Comparison of ENCODE assay signal across 26 mouse cellular contexts in genomic region chr1:90694761-90695160, GRCm38 (mm10).
A peak's percentile ranks its signal among the peaks of the same experiment; 100 is the strongest.
DNase-seq lines count a peak whose midpoint lies in the region; ATAC-seq and TF ChIP-seq lines count a peak whose summit lies in the region.
"Had no signal": no experiment of that assay in that cellular context is flagged by ENCODE, and none has a peak within 500 bp of the region (broad histone marks: within the 10 kb centered on the region; RNA-seq: fewer than 3 reads in every experiment).

No protein-coding gene starts in this region.

- no peak for TF ChIP-seq POLR2A in thymus, adult 2 months (IDR thresholded peaks at IDR 0.05; ENCODE audit: control insufficient read depth, extremely low read depth, insufficient read depth, low read length, poor library complexity)

- H3K9ac ChIP-seq in hindbrain, embryonic 12.5 days: no peak overlapping the region
- H3K9ac ChIP-seq: forebrain, embryonic 13.5 days; heart, embryonic 12.5 days; heart, embryonic 15.5 days; hindbrain, embryonic 14.5 days had no signal

- DNase-seq in heart, adult 11 months: peak; percentile 82
- no peak for DNase-seq in heart, adult 9 months (ENCODE audit: low spot score in 2 of 2)
- DNase-seq in thymus, adult 2 months: no peak
- DNase-seq in thymus, postnatal 0 days (ENCODE audit: low spot score): no peak
- no peak for DNase-seq in limb, embryonic 10.5 days (ENCODE audit: low spot score)
- peak; percentile 54 for DNase-seq in thymus, postnatal 4 days
- DNase-seq: adrenal gland, postnatal 10 days; adrenal gland, postnatal 36 days; B cell, adult 2 months; cerebellum, adult 18-20 months; cerebellum, adult 9-10 months; cerebellum, postnatal 14 days; heart, postnatal 36 days had no signal

- H3K27ac ChIP-seq in thymus, adult 2 months (ENCODE audit: control insufficient read depth, insufficient read depth, low read length): peak overlapping the region; percentile 98
- peak overlapping the region; percentile 30; the same call in 1 of the 2 replicates for H3K27ac ChIP-seq in limb, embryonic 10.5 days
- no peak overlapping the region for H3K27ac ChIP-seq in hindbrain, embryonic 12.5 days
- H3K27ac ChIP-seq: forebrain, embryonic 10.5 days; forebrain, embryonic 13.5 days; heart, embryonic 15.5 days; hindbrain, embryonic 10.5 days; hindbrain, embryonic 14.5 days; hindbrain, postnatal 0 days had no signal

- no peak overlapping the region for H3K4me2 ChIP-seq in hindbrain, embryonic 12.5 days (replicated peaks)
- H3K4me2 ChIP-seq: forebrain, embryonic 13.5 days; heart, embryonic 12.5 days; heart, embryonic 15.5 days; hindbrain, embryonic 14.5 days had no signal

- no peak for TF ChIP-seq CTCF in thymus, adult 2 months (IDR thresholded peaks at IDR 0.05; ENCODE audit: borderline replicate concordance, control insufficient read depth, extremely low read depth, insufficient read depth, low read length, poor library complexity)

- H3K9me3 ChIP-seq in limb, embryonic 10.5 days (replicated peaks): no peaks in the 10 kb centered on the region
- H3K9me3 ChIP-seq in hindbrain, embryonic 12.5 days (replicated peaks): no peaks in the 10 kb centered on the region
- H3K9me3 ChIP-seq: forebrain, embryonic 10.5 days; forebrain, embryonic 13.5 days; heart, embryonic 12.5 days; heart, embryonic 15.5 days; hindbrain, embryonic 10.5 days had no signal

- no peaks in the 10 kb centered on the region for H3K36me3 ChIP-seq in thymus, adult 2 months (ENCODE audit: control insufficient read depth, insufficient read depth, low read length)
- H3K36me3 ChIP-seq in limb, embryonic 10.5 days: no peaks in the 10 kb centered on the region
- H3K36me3 ChIP-seq in hindbrain, embryonic 12.5 days: no peaks in the 10 kb centered on the region
- H3K36me3 ChIP-seq: forebrain, embryonic 10.5 days; G1E; heart, embryonic 12.5 days; heart, embryonic 15.5 days; hindbrain, embryonic 10.5 days had no signal

- peaks cover 16% of the 10 kb centered on the region for H3K4me1 ChIP-seq in thymus, adult 2 months (replicated peaks; ENCODE audit: control insufficient read depth, insufficient read depth, low read length)
- H3K4me1 ChIP-seq in limb, embryonic 10.5 days: peaks cover 17% of the 10 kb centered on the region
- no peaks in the 10 kb centered on the region for H3K4me1 ChIP-seq in hindbrain, embryonic 12.5 days
- H3K4me1 ChIP-seq: forebrain, embryonic 10.5 days; forebrain, embryonic 13.5 days; hindbrain, embryonic 10.5 days had no signal

- WGBS in thymus, adult 2 months: 87% methylated on average over 3 of the region's 3 CpGs
- 94% methylated on average over 3 of the region's 3 CpGs for WGBS in limb, embryonic 10.5 days
- 95% methylated on average over 3 of the region's 3 CpGs for WGBS in hindbrain, embryonic 12.5 days

- no peak overlapping the region for H3K4me3 ChIP-seq in thymus, adult 2 months (ENCODE audit: control insufficient read depth, insufficient read depth, low read length)
- H3K4me3 ChIP-seq in limb, embryonic 10.5 days: no peak overlapping the region
- no peak overlapping the region for H3K4me3 ChIP-seq in hindbrain, embryonic 12.5 days
- H3K4me3 ChIP-seq: forebrain, embryonic 10.5 days; forebrain, embryonic 13.5 days; heart, adult 2 months; heart, embryonic 12.5 days; heart, embryonic 15.5 days; hindbrain, embryonic 10.5 days had no signal

- ATAC-seq in hindbrain, embryonic 12.5 days (ENCODE audit: low FRiP score): no peak
- ATAC-seq: forebrain, embryonic 13.5 days; forebrain, embryonic 16.5 days; hindbrain, postnatal 0 days; inflammation-experienced regulatory T-cells, adult 6 months; Patski had no signal

- no peaks in the 10 kb centered on the region for H3K27me3 ChIP-seq in thymus, adult 2 months (ENCODE audit: control insufficient read depth, insufficient read depth, low read length)
- H3K27me3 ChIP-seq in limb, embryonic 10.5 days (ENCODE audit: low read depth, poor library complexity, severe bottlenecking): no peaks in the 10 kb centered on the region
- no peaks in the 10 kb centered on the region for H3K27me3 ChIP-seq in hindbrain, embryonic 12.5 days
- H3K27me3 ChIP-seq: forebrain, embryonic 13.5 days; heart, embryonic 12.5 days; heart, embryonic 15.5 days; Patski had no signal

Comparison
In these comparisons a context has a peak if more than half of its experiments do, and no peak if none do; other contexts are left out.
1. DNase-seq: peak in heart, adult 11 months (single experiment) and thymus, postnatal 4 days (single experiment); none in heart, adult 9 months (0 of 2), thymus, adult 2 months (single experiment), thymus, postnatal 0 days (single experiment) and limb, embryonic 10.5 days (single experiment).